Mouse (Mus musculus) megakaryocyte, embryonic 14.5 days (primary cell): Measurements from ENCODE around the gene Hfe2.

Experiments
- FLI1 ChIP-seq: IDR thresholded peaks from 2 replicates; pipeline ENCODE4 v1.6.1; 2012; ENCODE audit warnings: low read length, inconsistent platforms, mixed read lengths
- GATA1 ChIP-seq: IDR thresholded peaks from 3 replicates; pipeline ENCODE4 v1.6.1; 2012; ENCODE audit warnings: mixed read lengths, low read length, inconsistent platforms, borderline replicate concordance

DNA sequence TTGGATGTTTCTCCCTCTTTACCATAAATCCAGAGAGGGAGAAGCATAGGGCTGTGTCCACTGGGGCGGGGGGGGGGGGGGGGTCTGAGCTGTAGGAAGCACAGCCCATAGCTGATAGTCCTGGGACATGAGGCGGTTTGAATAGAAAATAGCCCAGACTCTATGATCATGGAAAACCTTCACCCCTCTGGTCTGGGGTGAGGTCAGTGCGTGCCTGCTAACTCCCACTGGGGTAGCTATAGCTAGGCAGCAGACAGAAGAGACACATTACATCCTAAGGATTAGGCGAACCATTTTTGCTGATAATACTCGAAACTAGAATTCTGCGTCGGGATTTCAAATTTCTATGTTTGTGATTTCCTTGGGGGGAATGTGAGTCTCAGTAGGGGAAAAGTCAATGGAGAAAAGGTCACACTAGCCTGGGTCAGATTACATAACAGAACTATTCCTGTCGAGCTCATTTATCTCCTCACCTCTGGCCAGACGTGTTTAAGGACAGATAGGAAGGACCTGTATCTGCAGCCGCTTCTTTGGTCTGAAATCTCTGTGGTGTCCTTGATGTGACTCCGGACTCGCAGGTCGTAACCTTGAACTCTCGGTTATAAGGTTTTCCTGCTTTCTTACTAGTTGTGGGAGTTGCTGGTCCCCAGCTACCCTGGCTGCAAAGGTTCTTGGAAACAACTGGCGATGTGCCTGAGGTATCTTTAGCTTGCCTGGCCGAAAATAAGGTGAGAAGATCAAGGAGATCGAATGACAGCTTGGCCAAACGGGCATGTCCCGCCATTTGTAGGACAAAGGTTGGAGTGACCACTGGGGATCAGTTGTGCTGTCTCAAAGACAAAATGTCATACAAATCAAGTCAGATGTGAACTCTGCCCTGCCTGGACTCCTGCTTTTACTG lies 48.9 kb downstream of the Hfe2 start:
- TF ChIP-seq GATA1 (no peak), FLI1 (no peak)
